Mouse (Mus musculus) MEL (cell line): ENCODE measurements around the gene Nkx2-3. TPM values are rescaled to one million over a fixed set of nuclear protein-coding genes. Genes with fewer than 3 reads are reported as not detected.

Source experiments
- DNase-seq: peaks from one replicate; pipeline ENCODE4 v3.0.0; 2011; ENCODE audit warnings: low read depth, low spot score
- H3K27ac ChIP-seq: 2 replicates; pipeline ENCODE4 v1.5.1; 2012; ENCODE audit warnings: low read depth, mild to moderate bottlenecking, control low read depth, low read length, moderate library complexity; ENCODE audit not compliant: control insufficient read depth
- H3K27me3 ChIP-seq, 2 experiments: fragments of 150-350 bp in 1 of 2; sonication (generic) in 1 of 2; 2 replicates each; pipeline ENCODE4 v1.6.1; 2012; ENCODE audit warnings: low read length in 2 of 2, mild to moderate bottlenecking in 2 of 2, improper control_type of control experiment in 1 of 2, moderate library complexity in 1 of 2; ENCODE audit not compliant: insufficient read depth in 2 of 2, control insufficient read depth in 1 of 2
- H3K36me3 ChIP-seq, 2 experiments: 2 replicates each; pipeline ENCODE4 v1.6.1; 2012 to 2014; ENCODE audit warnings: low read length in 2 of 2, improper control_type of control experiment in 1 of 2, inconsistent platforms in 1 of 2, mild to moderate bottlenecking in 1 of 2; ENCODE audit not compliant: insufficient read depth in 2 of 2, control insufficient read depth in 1 of 2
- H3K4me1 ChIP-seq, 2 experiments: fragments of 150-350 bp in 1 of 2; sonication (generic) in 1 of 2; 2 replicates each; pipeline ENCODE4 v1.6.1; 2012; ENCODE audit warnings: low read length in 2 of 2, improper control_type of control experiment in 1 of 2, mild to moderate bottlenecking in 1 of 2; ENCODE audit not compliant: insufficient read depth in 2 of 2, control insufficient read depth in 1 of 2
- H3K4me3 ChIP-seq, 2 experiments: fragments of 150-350 bp in 1 of 2; sonication (generic) in 1 of 2; 2 replicates each; pipeline ENCODE4 v1.5.1; 2012; ENCODE audit warnings: low read depth in 2 of 2, low read length in 2 of 2, mild to moderate bottlenecking in 2 of 2, moderate library complexity in 2 of 2, control low read depth in 1 of 2, improper control_type of control experiment in 1 of 2; ENCODE audit not compliant: control insufficient read depth in 1 of 2, insufficient read depth in 1 of 2
- H3K79me2 ChIP-seq: 2 replicates; pipeline ENCODE4 v1.6.1; 2012; ENCODE audit warnings: mild to moderate bottlenecking, low read length, moderate library complexity; ENCODE audit not compliant: control insufficient read depth, poor library complexity, insufficient read depth
- H3K9ac ChIP-seq: 2 replicates; pipeline ENCODE4 v1.6.1; 2012; ENCODE audit warnings: low read depth, mild to moderate bottlenecking, control low read depth, low read length, moderate library complexity; ENCODE audit not compliant: control insufficient read depth, poor library complexity, severe bottlenecking
- H3K9me3 ChIP-seq: fragments of 150-350 bp; sonication (generic); replicated peaks from 2 replicates; pipeline ENCODE4 v1.6.1; 2012; ENCODE audit warnings: mild to moderate bottlenecking, low read length, improper control_type of control experiment, moderate library complexity; ENCODE audit not compliant: insufficient read depth
- CHD1 ChIP-seq: IDR thresholded peaks from 2 replicates; pipeline ENCODE4 v1.6.1; 2012; ENCODE audit warnings: low read depth, mild to moderate bottlenecking, inconsistent platforms, low read length, improper control_type of control experiment
- ELF1 ChIP-seq: IDR thresholded peaks from 2 replicates; pipeline ENCODE4 v1.6.1; 2014; ENCODE audit warnings: low read depth, mild to moderate bottlenecking, inconsistent platforms, low read length, improper control_type of control experiment, moderate library complexity
- GATA1 ChIP-seq: IDR thresholded peaks from 2 replicates; pipeline ENCODE4 v1.6.1; 2011; ENCODE audit warnings: low read depth, low read length, improper control_type of control experiment
- MAFK ChIP-seq: IDR thresholded peaks from 2 replicates; pipeline ENCODE4 v1.6.1; 2011; ENCODE audit warnings: low read depth, mild to moderate bottlenecking, low read length, improper control_type of control experiment, borderline replicate concordance
- NELFE ChIP-seq: IDR thresholded peaks from 2 replicates; pipeline ENCODE4 v1.6.1; 2011; ENCODE audit warnings: low read depth, low read length, improper control_type of control experiment
- POLR2AphosphoS5 ChIP-seq: IDR thresholded peaks from 2 replicates; pipeline ENCODE4 v1.6.1; 2012; ENCODE audit warnings: low read depth, borderline replicate concordance, mild to moderate bottlenecking, inconsistent platforms, low read length, moderate library complexity, mixed read lengths
- RCOR1 ChIP-seq: IDR thresholded peaks from 2 replicates; pipeline ENCODE4 v1.6.1; 2012; ENCODE audit warnings: low read depth, mild to moderate bottlenecking, inconsistent platforms, low read length, improper control_type of control experiment
- SMC3 ChIP-seq: IDR thresholded peaks from 2 replicates; pipeline ENCODE4 v1.6.1; 2011; ENCODE audit warnings: low read depth, low read length, improper control_type of control experiment
- TAL1 ChIP-seq: IDR thresholded peaks from 2 replicates; pipeline ENCODE4 v1.6.1; 2012; ENCODE audit warnings: mild to moderate bottlenecking, inconsistent platforms, low read length, moderate library complexity, mixed read lengths
- TCF12 ChIP-seq: IDR thresholded peaks from 2 replicates; pipeline ENCODE4 v1.6.1; 2014; ENCODE audit warnings: low read depth, mild to moderate bottlenecking, inconsistent platforms, low read length, improper control_type of control experiment, moderate library complexity
- USF1 ChIP-seq: IDR thresholded peaks from 2 replicates; pipeline ENCODE4 v1.6.1; 2014; ENCODE audit warnings: low read depth, mild to moderate bottlenecking, inconsistent platforms, low read length, improper control_type of control experiment, moderate library complexity
- ZMIZ1 ChIP-seq: IDR thresholded peaks from 2 replicates; pipeline ENCODE4 v1.6.1; 2012; ENCODE audit warnings: low read depth, mild to moderate bottlenecking, inconsistent platforms, low read length, improper control_type of control experiment, moderate library complexity
- polyA plus RNA-seq, 2 experiments: library from polyadenylated mRNA; stranded (reverse) in 1 of 2; unstranded in 1 of 2; fragments of >175 nt in 1 of 2; fragments of >200 nt in 1 of 2; gene quantifications; 2 replicates each; pipeline versions ENCODE4 v1.2.1 to v1.2.4; 2012; ENCODE audit warnings: low replicate concordance in 2 of 2, low read depth in 1 of 2; ENCODE audit not compliant: insufficient read length in 2 of 2, insufficient read depth in 1 of 2, missing spikeins in 1 of 2
- total RNA-seq: library from RNA; depleted of rRNA; stranded (reverse); fragments of 300-350 nt; gene quantifications from 2 replicates; pipeline ENCODE4 v1.2.3, GENCODE M21; 2012

Nkx2-3 gene
- total and polyA plus RNA-seq, 3 experiments, result not detected

DNA sequence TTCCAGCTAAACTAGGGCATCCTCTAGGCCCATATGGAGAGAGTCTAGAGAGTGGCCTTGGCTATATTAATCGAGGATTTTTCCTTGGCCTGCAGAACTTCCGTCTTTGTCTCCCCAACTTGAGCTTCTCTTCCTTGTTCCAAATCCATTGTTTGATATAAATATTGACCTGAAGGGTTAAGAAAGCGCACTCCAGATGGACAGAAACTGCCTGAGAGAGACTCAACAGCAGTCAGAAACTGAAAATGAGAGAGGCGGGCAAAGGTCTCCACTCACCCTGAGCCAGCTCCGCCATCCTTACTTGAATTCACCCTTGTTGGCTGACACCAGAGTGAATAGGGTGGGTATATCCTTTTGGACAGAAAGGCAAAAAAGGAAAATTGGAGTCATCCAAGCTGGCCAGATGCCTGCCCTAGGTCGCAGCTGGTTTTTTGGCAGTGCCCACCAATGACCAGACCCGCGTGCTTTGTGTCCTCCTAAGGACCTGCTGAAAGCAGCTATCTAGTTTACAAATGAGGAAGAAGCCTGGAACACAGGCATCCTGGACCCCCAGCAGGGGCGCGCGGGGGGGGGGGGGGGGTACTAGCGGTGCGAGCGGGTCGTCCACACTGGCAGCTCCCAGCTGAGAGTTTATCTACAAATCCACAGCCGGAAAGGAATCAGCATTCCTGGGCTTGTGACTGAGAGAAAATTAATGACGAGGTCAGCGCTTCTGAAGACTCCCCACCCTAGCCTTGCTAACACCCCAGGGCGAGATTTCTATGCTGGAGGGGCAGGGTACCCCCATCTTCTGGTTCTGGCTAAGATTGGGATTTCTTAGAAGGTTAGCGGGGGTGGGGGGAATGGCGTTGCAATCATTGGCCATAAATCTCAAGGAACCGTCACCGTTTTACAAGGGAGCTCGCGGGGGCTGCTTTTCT, 13.1 kb upstream of the Nkx2-3 start:
- Histone ChIP-seq H3K79me2 (no peaks in the 10 kb centered on the region), H3K9ac (peak overlapping the region; percentile 7; the same call in 1 of the 2 replicates), H3K27me3 (peaks cover 11 to 23% of the 10 kb centered on the region in 2 experiments), H3K36me3 (no peaks in the 10 kb centered on the region), H3K4me1 (peaks cover 2 to 4% of the 10 kb centered on the region in 2 experiments; a peak in 2 of 4 replicates), H3K9me3 (no peaks in the 10 kb centered on the region), H3K4me3 (peak overlapping the region in 1 of 2 experiments; percentile 42; a peak in 2 of 4 replicates), H3K27ac (no peak overlapping the region)
- no peak for TF ChIP-seq TCF12
- TF ChIP-seq RCOR1, result no peak
- peak; percentile 63 for TF ChIP-seq MAFK
- no peak for DNase-seq

DNA sequence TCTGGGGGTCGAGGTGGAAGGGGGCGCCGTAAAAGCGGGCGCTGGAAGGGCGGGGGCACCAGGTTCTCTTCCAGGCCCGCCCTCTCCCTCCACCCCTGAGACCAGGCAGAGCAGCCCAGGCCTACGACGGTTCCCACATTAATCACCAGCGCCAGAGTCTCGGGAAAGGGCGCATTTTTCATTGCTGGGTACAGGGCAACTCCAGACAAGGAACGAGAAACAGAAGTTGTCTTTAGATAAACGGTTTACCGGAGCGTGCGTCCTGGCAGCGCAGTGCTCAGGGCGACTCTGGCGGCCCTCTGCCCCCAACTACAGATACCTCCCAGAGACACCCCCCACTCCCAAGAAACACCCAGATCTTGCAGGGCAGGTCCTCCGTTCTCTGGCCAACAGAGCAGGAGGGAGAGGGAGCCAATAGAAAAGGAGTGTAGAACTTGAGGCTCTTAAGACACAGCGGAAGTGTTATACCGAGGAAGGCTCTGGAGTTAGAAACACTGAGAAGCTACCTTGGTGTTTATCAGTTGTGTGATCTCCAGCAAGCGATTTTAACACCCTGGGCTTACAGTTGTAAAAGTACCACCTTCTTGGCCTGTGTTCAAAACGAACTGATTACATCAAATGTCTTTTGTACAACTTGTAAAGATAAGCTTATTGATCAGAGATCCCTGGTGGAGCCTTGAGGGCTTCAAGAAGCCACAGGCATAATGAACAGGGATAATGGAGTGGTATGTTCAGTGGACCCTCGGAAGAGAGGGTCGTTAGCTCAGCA, 12.2 kb upstream of the Nkx2-3 start:
- peak overlapping the region; percentile 25 for H3K9ac ChIP-seq
- no peaks in the 10 kb centered on the region for H3K36me3 ChIP-seq
- peak; percentile 63 for DNase-seq
- H3K27me3 ChIP-seq, result peaks cover 11 to 21% of the 10 kb centered on the region in 2 experiments
- H3K27ac ChIP-seq, result no peak overlapping the region
- H3K4me1 ChIP-seq, result peaks cover 2 to 4% of the 10 kb centered on the region in 2 experiments; a peak in 2 of 4 replicates
- no peaks in the 10 kb centered on the region for H3K9me3 ChIP-seq
- no peaks in the 10 kb centered on the region for H3K79me2 ChIP-seq
- H3K4me3 ChIP-seq, result peak overlapping the region; percentile 32 to 42
- TF ChIP-seq GATA1 (peak; percentile 60), USF1 (no peak), SMC3 (no peak), TCF12 (0 out of 2 replicates have a peak, but pooled peaks have one; percentile 29), TAL1 (peak; percentile 25; the same call in 1 of the 2 replicates)
- TF ChIP-seq, all 39 proteins: peak for 3

DNA sequence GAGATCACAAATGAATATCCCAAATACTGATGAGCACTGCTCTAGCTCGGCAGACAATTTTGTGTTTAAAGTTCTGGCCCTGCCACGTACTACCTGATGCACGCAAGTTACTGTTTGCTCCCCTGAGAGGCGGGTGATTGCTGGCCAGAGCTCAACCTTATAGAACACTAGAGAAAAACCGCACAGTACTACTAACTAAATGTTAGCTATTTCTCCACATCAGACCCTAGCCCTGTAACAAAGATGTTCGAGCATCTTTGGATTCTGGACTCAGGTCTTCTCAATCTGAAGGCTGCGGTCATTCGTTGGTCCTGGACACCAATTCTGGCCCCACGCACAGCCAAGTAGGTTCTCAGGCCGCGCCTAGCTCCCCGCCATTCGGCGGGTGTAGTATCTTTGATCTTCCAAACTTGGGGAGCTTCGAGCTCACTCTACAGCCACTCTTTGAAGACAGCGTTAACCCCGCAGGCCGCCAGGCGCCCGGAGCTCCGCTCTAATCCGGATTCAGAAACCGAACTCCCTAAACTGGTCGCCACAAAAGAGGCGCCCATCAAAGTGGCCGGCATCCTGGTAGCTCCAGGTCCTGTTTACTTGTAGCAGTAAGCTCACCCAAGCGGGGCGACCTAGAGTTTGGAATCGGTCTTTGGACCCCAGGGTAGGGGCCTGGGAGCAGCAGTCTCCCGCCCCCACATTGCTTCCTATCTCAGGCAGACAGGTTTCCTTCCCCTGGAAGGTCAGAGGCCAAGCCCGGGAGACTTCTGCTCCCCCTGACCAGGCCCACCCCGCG, 11.4 kb upstream of the Nkx2-3 start:
- Histone ChIP-seq H3K27me3 (peaks cover 14 to 20% of the 10 kb centered on the region in 2 experiments), H3K9me3 (no peaks in the 10 kb centered on the region), H3K4me3 (no peak overlapping the region), H3K9ac (no peak overlapping the region), H3K4me1 (peaks cover 2 to 4% of the 10 kb centered on the region in 2 experiments; a peak in 2 of 4 replicates), H3K36me3 (no peaks in the 10 kb centered on the region), H3K79me2 (no peaks in the 10 kb centered on the region), H3K27ac (no peak overlapping the region)
- no peak for DNase-seq
- no peak for TF ChIP-seq ZMIZ1
- no peak for TF ChIP-seq POLR2AphosphoS5
- no peak for TF ChIP-seq ELF1
- TF ChIP-seq NELFE, result no peak
- TF ChIP-seq CHD1, result no peak
